Mouse (Mus musculus) hindbrain, embryonic 14.5 days (tissue): ENCODE results near the gene Ccdc78. TPM values are rescaled to one million over a fixed set of nuclear protein-coding genes. Genes with fewer than 3 reads are reported as not detected.

Experiments used
- microRNA-seq: library from miRNA; unstranded; fragments of <30 nt; microRNA quantifications from one replicate; pipeline ENCODE4, GENCODE M21; 2016
- polyA plus RNA-seq: library from polyadenylated mRNA; unstranded; fragments of >200 nt; fragmentation: Nextera tagmentation; extraction: Ambion mirVana; gene quantifications from 2 replicates; pipeline ENCODE4 v1.2.1, GENCODE M21; 2014

Ccdc78 gene
- polyA plus RNA-seq, 1 experiment from 2014 or later, result 0.41 TPM

Small RNAs within 50 kb of the gene (microRNA-seq; reads per million reads assigned to microRNA genes)
- gene Gm25083, result not detected
- 0.65 reads per million for gene Mir3082
- not detected for gene Mir6966

Other genes with a start within 250 kb of the Ccdc78 start
- 18.5 and 20.1 TPM in 2 replicates for gene Sox8, start 215.9 kb upstream of the Ccdc78 start, polyA plus RNA-seq
- gene Lmf1, start 207.5 kb upstream of the Ccdc78 start, polyA plus RNA-seq, result 22.4 and 24.9 TPM in 2 replicates
- gene Gng13, start 69.4 kb upstream of the Ccdc78 start, polyA plus RNA-seq, result 8.1 and 10.0 TPM in 2 replicates
- gene Chtf18, start 59.2 kb upstream of the Ccdc78 start, polyA plus RNA-seq, result 3.4 and 3.6 TPM in 2 replicates
- gene Rpusd1, start 58.9 kb upstream of the Ccdc78 start, polyA plus RNA-seq, result 21.8 and 22.8 TPM in 2 replicates
- not detected in 2 replicates for gene Mslnl, start 50.5 kb upstream of the Ccdc78 start, polyA plus RNA-seq
- not detected in 2 replicates for gene Msln, start 32.2 kb upstream of the Ccdc78 start, polyA plus RNA-seq
- 28.7 and 29.1 TPM in 2 replicates for gene Narfl, start 12.8 kb upstream of the Ccdc78 start, polyA plus RNA-seq
- 116 and 138 TPM in 2 replicates for gene Haghl, start 907 bp upstream of the Ccdc78 start, polyA plus RNA-seq
- gene Fam173a, start 6.3 kb downstream of the Ccdc78 start, polyA plus RNA-seq, result 77.6 and 91.6 TPM in 2 replicates
- gene AC134908.4, start 9.1 kb downstream of the Ccdc78 start, polyA plus RNA-seq, result not detected in 2 replicates
- 11.8 and 15.1 TPM in 2 replicates for gene Metrn, start 10.6 kb downstream of the Ccdc78 start, polyA plus RNA-seq
- gene Fbxl16, start 22.5 kb downstream of the Ccdc78 start, polyA plus RNA-seq, result 31.7 and 35.0 TPM in 2 replicates
- 29.9 and 32.1 TPM in 2 replicates for gene Wdr24, start 37.0 kb downstream of the Ccdc78 start, polyA plus RNA-seq
- 39.3 and 42.1 TPM in 2 replicates for gene Jmjd8, start 42.3 kb downstream of the Ccdc78 start, polyA plus RNA-seq
- 336 and 357 TPM in 2 replicates for gene Stub1, start 46.8 kb downstream of the Ccdc78 start, polyA plus RNA-seq
- gene Rhbdl1, start 50.7 kb downstream of the Ccdc78 start, polyA plus RNA-seq, result 51.3 and 57.1 TPM in 2 replicates
- gene Gm20683, start 55.2 kb downstream of the Ccdc78 start, polyA plus RNA-seq, result 8.7 and 9.3 TPM in 2 replicates
- 6.5 and 9.9 TPM in 2 replicates for gene Rhot2, start 58.3 kb downstream of the Ccdc78 start, polyA plus RNA-seq
- gene Wdr90, start 74.9 kb downstream of the Ccdc78 start, polyA plus RNA-seq, result 13.1 and 14.2 TPM in 2 replicates
- gene Mcrip2, start 82.2 kb downstream of the Ccdc78 start, polyA plus RNA-seq, result 26.8 and 27.3 TPM in 2 replicates
- 58.5 and 67.3 TPM in 2 replicates for gene Mettl26, start 88.5 kb downstream of the Ccdc78 start, polyA plus RNA-seq
- gene Wfikkn1, start 94.3 kb downstream of the Ccdc78 start, polyA plus RNA-seq, result 0.63 and 0.71 TPM in 2 replicates
- 28.1 and 29.8 TPM in 2 replicates for gene Rab40c, start 133.1 kb downstream of the Ccdc78 start, polyA plus RNA-seq
- 64.2 and 74.2 TPM in 2 replicates for gene Pigq, start 158.4 kb downstream of the Ccdc78 start, polyA plus RNA-seq
- 0.13 TPM in 1 of 2 replicates, not detected in the other for gene Nhlrc4, start 158.4 kb downstream of the Ccdc78 start, polyA plus RNA-seq
- 0.44 and 1.8 TPM in 2 replicates for gene A930017K11Rik, start 166.0 kb downstream of the Ccdc78 start, polyA plus RNA-seq
- 21.5 and 27.5 TPM in 2 replicates for gene Capn15, start 199.2 kb downstream of the Ccdc78 start, polyA plus RNA-seq